ENCODE assay signal across 22 mouse cellular contexts in genomic region chr8:10469658-10470057, GRCm38 (mm10).
DNase-seq lines count a peak whose midpoint lies in the region; ATAC-seq and TF ChIP-seq lines count a peak whose summit lies in the region.
"Had no signal": no experiment of that assay in that cellular context is flagged by ENCODE, and none has a peak within 500 bp of the region (broad histone marks: within the 10 kb centered on the region; RNA-seq: fewer than 3 reads in every experiment).

No protein-coding gene starts in this region.

- H3K36me3 ChIP-seq in kidney, postnatal 0 days (ENCODE audit: insufficient read depth, low read length) = no peaks in the 10 kb centered on the region
- no peaks in the 10 kb centered on the region for H3K36me3 ChIP-seq in lung, postnatal 0 days (ENCODE audit: insufficient read depth, low read length)
- no peaks in the 10 kb centered on the region for H3K36me3 ChIP-seq in MEL (ENCODE audit: control insufficient read depth in 1 of 2, insufficient read depth in 2 of 2, low read length in 2 of 2)
- no peaks in the 10 kb centered on the region for H3K36me3 ChIP-seq in heart, adult 2 months (ENCODE audit: control insufficient read depth, insufficient read depth, low read length)
- H3K36me3 ChIP-seq: embryonic facial prominence, embryonic 12.5 days; G1E; heart, embryonic 10.5 days; limb, embryonic 13.5 days; neural tube, embryonic 15.5 days had no signal

- H3K27ac ChIP-seq in kidney, postnatal 0 days = no peak overlapping the region
- no peak overlapping the region for H3K27ac ChIP-seq in lung, postnatal 0 days (ENCODE audit: low read length)
- H3K27ac ChIP-seq in MEL (ENCODE audit: control insufficient read depth, low read depth, low read length) = no peak overlapping the region
- H3K27ac ChIP-seq in heart, adult 2 months = no peak overlapping the region
- H3K27ac ChIP-seq: embryonic facial prominence, embryonic 12.5 days; heart, embryonic 10.5 days; hindbrain, embryonic 14.5 days; limb, embryonic 13.5 days; liver, embryonic 14.5 days; neural tube, embryonic 15.5 days had no signal

- 54% methylated on average over 2 of the region's 2 CpGs for WGBS in kidney, postnatal 0 days
- 64% methylated on average over 2 of the region's 2 CpGs for WGBS in lung, postnatal 0 days
- WGBS in heart, adult 2 months = 63% methylated on average over 2 of the region's 2 CpGs

- peak; percentile 49 for DNase-seq in kidney, postnatal 0 days (ENCODE audit: low spot score)
- no peak for DNase-seq in kidney, adult 9 months
- DNase-seq in lung, postnatal 0 days (ENCODE audit: low spot score) = no peak
- DNase-seq in lung, postnatal 36 days = no peak
- DNase-seq in MEL (ENCODE audit: low read depth, low spot score) = no peak
- peak; percentile 54 to 60 for DNase-seq in right cerebral cortex, postnatal 10 days (ENCODE audit: low spot score in 2 of 2)
- no peak for DNase-seq in heart, adult 2 months
- DNase-seq in adrenal gland, postnatal 10 days = no peak
- DNase-seq: adrenal gland, adult 8-10 months; cerebellum, adult 18-20 months; gastrocnemius, postnatal 10 days; heart, postnatal 14 days; kidney, adult 11 months; layer of hippocampus, postnatal 36 days; lung, postnatal 14 days had no signal

- intact Hi-C loops in heart, adult 2 months (cut with DNase I) = no loop called here

- no peak overlapping the region for H3K9ac ChIP-seq in kidney, postnatal 0 days (ENCODE audit: low read depth, low read length)
- H3K9ac ChIP-seq in lung, postnatal 0 days (replicated peaks; ENCODE audit: low read depth) = no peak overlapping the region
- H3K9ac ChIP-seq in MEL (ENCODE audit: control insufficient read depth, low read depth, low read length, poor library complexity, severe bottlenecking) = no peak overlapping the region
- H3K9ac ChIP-seq in heart, adult 2 months (ENCODE audit: low read depth, low read length) = no peak overlapping the region
- H3K9ac ChIP-seq: embryonic facial prominence, embryonic 12.5 days; hindbrain, embryonic 14.5 days; limb, embryonic 13.5 days; liver, embryonic 14.5 days; neural tube, embryonic 15.5 days had no signal

- no peaks in the 10 kb centered on the region for H3K79me2 ChIP-seq in MEL (ENCODE audit: control insufficient read depth, insufficient read depth, low read length, poor library complexity)
- H3K79me2 ChIP-seq in heart, adult 2 months (replicated peaks; ENCODE audit: control insufficient read depth, insufficient read depth, low read length) = no peaks in the 10 kb centered on the region

- TF ChIP-seq CTCF in kidney, postnatal 0 days (IDR thresholded peaks at IDR 0.05; ENCODE audit: low read depth) = peak; percentile 48
- 0 out of 2 replicates have a peak, but pooled peaks have one; percentile 4 for TF ChIP-seq CTCF in lung, postnatal 0 days (IDR thresholded peaks at IDR 0.05)
- no peak for TF ChIP-seq CTCF in MEL (IDR thresholded peaks at IDR 0.05 in 2 of 3, conservative IDR thresholded peaks at IDR 0.05 in 1 of 3; ENCODE audit: control insufficient read depth in 1 of 3, insufficient read depth in 1 of 3, low read depth in 2 of 3, low read length in 3 of 3, poor library complexity in 1 of 3, severe bottlenecking in 1 of 3)
- TF ChIP-seq CTCF in heart, adult 2 months (IDR thresholded peaks at IDR 0.05) = no peak

- no peak overlapping the region for H3K4me2 ChIP-seq in kidney, postnatal 0 days (ENCODE audit: low read length)
- no peak overlapping the region for H3K4me2 ChIP-seq in lung, postnatal 0 days (replicated peaks; ENCODE audit: low read depth, low read length)
- H3K4me2 ChIP-seq: embryonic facial prominence, embryonic 12.5 days; hindbrain, embryonic 14.5 days; limb, embryonic 13.5 days; neural tube, embryonic 15.5 days had no signal

- peak; percentile 6 for TF ChIP-seq RAD21 in MEL (IDR thresholded peaks at IDR 0.05; ENCODE audit: low read depth, low read length)

- TF ChIP-seq POLR2A in MEL (IDR thresholded peaks at IDR 0.05; ENCODE audit: control insufficient read depth in 1 of 2, insufficient read depth in 1 of 2, low read depth in 1 of 2, low read length in 2 of 2, poor library complexity in 1 of 2) = no peak
- no peak for TF ChIP-seq POLR2A in heart, adult 2 months (IDR thresholded peaks at IDR 0.05; ENCODE audit: insufficient read depth, low read depth, low read length)

- ATAC-seq in kidney, postnatal 0 days (replicated peaks; ENCODE audit: low FRiP score, low read depth) = no peak
- ATAC-seq in lung, postnatal 0 days = no peak

- H3K27me3 ChIP-seq in kidney, postnatal 0 days (ENCODE audit: insufficient read depth, low read length) = no peaks in the 10 kb centered on the region
- H3K27me3 ChIP-seq in lung, postnatal 0 days (replicated peaks; ENCODE audit: insufficient read depth, low read length) = no peaks in the 10 kb centered on the region
- H3K27me3 ChIP-seq in MEL (ENCODE audit: control insufficient read depth in 1 of 2, insufficient read depth in 2 of 2, low read length in 2 of 2) = no peaks in the 10 kb centered on the region
- H3K27me3 ChIP-seq in heart, adult 2 months (ENCODE audit: control insufficient read depth, insufficient read depth, low read length) = no peaks in the 10 kb centered on the region
- H3K27me3 ChIP-seq: embryonic facial prominence, embryonic 12.5 days; limb, embryonic 13.5 days; neural tube, embryonic 15.5 days had no signal

- H3K4me1 ChIP-seq in kidney, postnatal 0 days (replicated peaks; ENCODE audit: insufficient read depth, low read length) = no peaks in the 10 kb centered on the region
- no peaks in the 10 kb centered on the region for H3K4me1 ChIP-seq in lung, postnatal 0 days (ENCODE audit: insufficient read depth, low read depth, low read length)
- H3K4me1 ChIP-seq in MEL (ENCODE audit: control insufficient read depth in 1 of 2, insufficient read depth in 2 of 2, low read length in 2 of 2) = no peaks in the 10 kb centered on the region
- H3K4me1 ChIP-seq in heart, adult 2 months (ENCODE audit: control insufficient read depth, insufficient read depth, low read length) = no peaks in the 10 kb centered on the region
- H3K4me1 ChIP-seq: neural tube, embryonic 15.5 days had no signal

- H3K4me3 ChIP-seq in kidney, postnatal 0 days (replicated peaks; ENCODE audit: low read depth, low read length) = no peak overlapping the region
- no peak overlapping the region for H3K4me3 ChIP-seq in lung, postnatal 0 days (ENCODE audit: low read depth, low read length)
- no peak overlapping the region for H3K4me3 ChIP-seq in MEL (ENCODE audit: control insufficient read depth in 1 of 2, insufficient read depth in 1 of 2, low read depth in 2 of 2, low read length in 2 of 2)
- no peak overlapping the region for H3K4me3 ChIP-seq in heart, adult 2 months
- H3K4me3 ChIP-seq: embryonic facial prominence, embryonic 12.5 days; heart, embryonic 10.5 days; limb, embryonic 13.5 days; neural tube, embryonic 15.5 days had no signal

- no peak for TF ChIP-seq EP300 in lung, postnatal 0 days (IDR thresholded peaks at IDR 0.05)
- TF ChIP-seq EP300 in MEL (IDR thresholded peaks at IDR 0.05; ENCODE audit: low read depth in 1 of 2, low read length in 2 of 2) = no peak
- TF ChIP-seq EP300 in heart, adult 2 months (IDR thresholded peaks at IDR 0.05; ENCODE audit: insufficient read depth, low read depth, low read length) = no peak

- H3K9me3 ChIP-seq in kidney, postnatal 0 days (replicated peaks; ENCODE audit: low read length) = no peaks in the 10 kb centered on the region
- H3K9me3 ChIP-seq in lung, postnatal 0 days (ENCODE audit: low read length) = no peaks in the 10 kb centered on the region
- no peaks in the 10 kb centered on the region for H3K9me3 ChIP-seq in MEL (replicated peaks; ENCODE audit: insufficient read depth, low read length)
- H3K9me3 ChIP-seq: embryonic facial prominence, embryonic 12.5 days; G1E; heart, embryonic 10.5 days; limb, embryonic 13.5 days; neural tube, embryonic 15.5 days had no signal

TF ChIP-seq in MEL, 35 proteins besides CTCF, POLR2A, EP300 and RAD21:
- TF ChIP-seq MAX (IDR thresholded peaks at IDR 0.05; ENCODE audit: low read length) (no peak), MAZ (IDR thresholded peaks at IDR 0.05; ENCODE audit: low read depth, low read length) (no peak), NRF1 (IDR thresholded peaks at IDR 0.05; ENCODE audit: insufficient read depth, low read depth, low read length, poor library complexity, severe bottlenecking) (no peak), POLR2AphosphoS2 (IDR thresholded peaks at IDR 0.05; ENCODE audit: low read length) (no peak), USF2 (IDR thresholded peaks at IDR 0.05; ENCODE audit: borderline replicate concordance in 1 of 2, insufficient read depth in 1 of 2, low read depth in 1 of 2, low read length in 2 of 2) (no peak), CHD2 (IDR thresholded peaks at IDR 0.05; ENCODE audit: low read length) (no peak), MEF2A (IDR thresholded peaks at IDR 0.05; ENCODE audit: extremely low read depth, insufficient replicate concordance, low read depth, low read length, poor library complexity, severe bottlenecking) (no peak), MYB (IDR thresholded peaks at IDR 0.05; ENCODE audit: low read depth, low read length) (no peak), TAL1 (IDR thresholded peaks at IDR 0.05; ENCODE audit: low read length) (no peak), HCFC1 (IDR thresholded peaks at IDR 0.05; ENCODE audit: low read depth, low read length) (no peak), POLR2AphosphoS5 (IDR thresholded peaks at IDR 0.05; ENCODE audit: borderline replicate concordance, low read depth, low read length) (no peak), USF1 (IDR thresholded peaks at IDR 0.05; ENCODE audit: low read depth, low read length) (no peak), MYC (IDR thresholded peaks at IDR 0.05; ENCODE audit: low read depth, low read length) (no peak), KAT2A (conservative IDR thresholded peaks at IDR 0.05; ENCODE audit: low read depth, low read length) (no peak), SMC3 (IDR thresholded peaks at IDR 0.05; ENCODE audit: low read depth, low read length) (no peak), ZMIZ1 (IDR thresholded peaks at IDR 0.05; ENCODE audit: low read depth, low read length) (no peak), TCF12 (IDR thresholded peaks at IDR 0.05; ENCODE audit: low read depth, low read length) (no peak), ETS1 (IDR thresholded peaks at IDR 0.05; ENCODE audit: low read depth, low read length) (no peak)

Comparison
In these comparisons a context has a peak if more than half of its experiments do, and no peak if none do; other contexts are left out.
1. DNase-seq: peak in kidney, postnatal 0 days (single experiment) and right cerebral cortex, postnatal 10 days (2 of 2); none in kidney, adult 9 months (single experiment), lung, postnatal 0 days (single experiment), lung, postnatal 36 days (single experiment), MEL (single experiment), heart, adult 2 months (0 of 2) and adrenal gland, postnatal 10 days (single experiment).
2. CTCF ChIP-seq: peak in kidney, postnatal 0 days (single experiment) and lung, postnatal 0 days (single experiment); none in MEL (0 of 3) and heart, adult 2 months (single experiment).